Mouse (Mus musculus) mature B cell (primary cell): ENCODE measurements around the gene Nras.

ENCODE experiments used
- in situ Hi-C: fragments of 300-500 bp; cut with MboI; formaldehyde crosslinking; loops from 2 replicates; pipeline ENCODE4 v1.14.3; 2019

Gene Nras

GRCm38 (mm10) chr3:103058207-103059157 lies at the start of gene Nras:
Gene Nras (plus strand): TSS chr3:103058285.
- in situ Hi-C loops = no loop called here

- in situ Hi-C loops = no loop called here
Measured at GRCm38 (mm10) chr3:103017350-103017749, 40.7 kb upstream of the Nras start.

DNA sequence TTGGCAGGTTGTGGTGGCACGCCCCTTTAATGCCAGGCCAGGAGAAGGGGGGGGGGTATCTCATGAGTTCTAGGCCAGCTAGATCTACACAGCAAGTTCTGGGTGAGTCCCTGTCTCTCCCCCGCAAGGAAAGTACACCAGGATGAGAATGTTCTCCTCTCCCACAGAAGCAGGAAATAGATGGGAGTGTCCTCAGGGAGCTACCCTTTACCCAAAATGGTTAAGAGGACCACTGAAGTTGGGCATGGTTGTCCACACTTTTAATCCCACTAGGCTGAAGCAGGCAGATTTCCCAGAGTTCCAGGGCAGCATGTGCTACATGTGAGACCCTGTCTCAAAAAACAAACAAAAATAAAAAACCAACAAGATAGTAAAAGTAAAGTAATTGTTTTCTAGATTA lies 38.6 kb upstream of the Nras start:
- in situ Hi-C loops = no loop called here

GRCm38 (mm10) chr3:103020249-103020942 lies 37.7 kb upstream of the Nras start, which contains the start of gene Csde1:
Gene Csde1 (plus strand): TSS chr3:103020426.
- in situ Hi-C loops = no loop called here

DNA sequence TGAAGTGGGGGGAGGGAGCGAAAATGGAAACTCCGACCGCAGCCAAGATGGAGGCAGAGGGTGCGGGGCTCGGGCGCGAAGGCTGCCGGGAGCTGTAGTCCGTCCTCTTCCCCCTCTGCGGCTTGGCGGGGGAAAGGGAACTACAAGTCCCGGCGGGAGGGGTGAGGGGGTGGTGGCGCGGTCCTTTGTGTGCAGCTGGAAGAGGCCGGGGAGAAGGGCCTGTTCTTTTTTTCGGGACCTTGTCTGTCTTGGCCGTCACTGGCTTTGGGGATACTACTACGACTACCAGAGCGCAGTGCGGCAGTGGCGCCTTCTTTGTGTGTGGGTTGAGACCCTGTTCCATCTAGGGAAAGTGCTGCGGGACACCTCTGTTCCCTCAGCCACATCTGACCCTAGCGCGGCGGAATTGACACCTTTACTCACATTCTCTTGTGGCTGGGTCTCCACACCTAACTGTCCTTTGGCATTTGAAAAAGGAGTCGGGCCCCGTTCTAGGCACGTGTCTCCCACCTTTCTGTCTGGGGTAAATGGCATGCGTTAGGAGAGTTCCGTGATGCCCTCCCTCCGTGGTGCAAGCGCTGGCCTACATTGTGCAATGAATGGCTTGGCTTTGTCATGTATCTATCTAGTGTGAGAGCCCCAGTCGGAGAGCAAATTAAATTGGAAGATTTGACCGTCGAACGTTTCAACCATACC lies 37.0 kb upstream of the Nras start:
- in situ Hi-C loops = no loop called here

GRCm38 (mm10) chr3:103026174-103026573 lies 31.9 kb upstream of the Nras start:
- in situ Hi-C loops = no loop called here

- in situ Hi-C loops = no loop called here
Measured at GRCm38 (mm10) chr3:103040285-103040684, 17.8 kb upstream of the Nras start.

- in situ Hi-C loops = no loop called here
Measured at GRCm38 (mm10) chr3:103040861-103041379, 17.2 kb upstream of the Nras start.

DNA sequence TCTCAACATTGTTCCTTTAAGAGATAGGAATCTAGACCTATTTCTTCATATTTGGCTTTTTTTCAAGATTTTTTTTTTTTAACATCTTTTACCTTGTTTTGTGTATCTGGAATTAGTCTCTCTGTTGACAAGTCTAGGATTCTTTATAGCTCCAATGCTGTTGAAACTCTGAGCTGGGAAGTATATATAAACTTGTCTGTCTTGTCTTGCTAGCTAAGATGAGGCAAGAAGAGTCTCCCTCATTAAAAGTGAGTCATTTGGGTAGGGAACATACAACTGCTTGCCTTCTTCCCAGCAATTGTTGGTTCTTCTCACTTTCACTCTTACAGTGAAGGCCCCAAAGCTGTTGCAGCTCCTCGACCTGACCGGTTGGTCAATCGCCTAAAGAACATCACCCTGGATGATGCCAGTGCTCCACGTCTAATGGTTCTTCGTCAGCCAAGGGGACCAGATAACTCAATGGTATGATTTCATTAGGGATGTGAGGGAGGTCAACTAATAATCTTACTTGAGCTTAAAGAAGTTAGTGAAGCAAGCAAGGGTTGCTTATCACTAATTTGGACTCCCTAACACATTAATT lies 2.0 kb upstream of the Nras start:
- in situ Hi-C loops = no loop called here

- in situ Hi-C loops = no loop called here
Measured at GRCm38 (mm10) chr3:103057752-103058151, 333 bp upstream of the Nras start.

GRCm38 (mm10) chr3:103066927-103067326 lies 8.8 kb downstream of the Nras start:
- in situ Hi-C loops = no loop called here

DNA sequence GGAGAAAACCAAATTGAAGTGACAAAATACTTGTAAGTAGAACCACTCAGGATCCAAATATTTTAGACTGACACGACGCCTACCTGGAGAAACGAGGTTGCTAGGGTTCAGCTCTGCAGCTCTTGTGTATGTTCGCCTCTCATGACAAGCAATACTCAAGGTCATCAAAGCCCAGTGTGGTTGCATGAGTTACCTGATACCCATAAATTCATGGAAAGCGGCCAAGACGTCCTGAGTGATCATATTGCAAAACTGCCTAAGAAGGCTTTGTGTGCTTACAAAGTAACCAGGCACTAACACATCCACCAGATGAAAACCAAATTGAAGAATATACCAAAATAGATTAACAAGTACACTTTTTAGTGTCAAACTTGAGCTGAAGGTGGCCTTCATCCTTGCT lies 10.9 kb downstream of the Nras start:
- in situ Hi-C loops = no loop called here

GRCm38 (mm10) chr3:103073771-103074170 lies 15.7 kb downstream of the Nras start, which contains the start of gene Ampd1:
Gene Ampd1 (plus strand): TSS chr3:103074014.
- in situ Hi-C loops = no loop called here

DNA sequence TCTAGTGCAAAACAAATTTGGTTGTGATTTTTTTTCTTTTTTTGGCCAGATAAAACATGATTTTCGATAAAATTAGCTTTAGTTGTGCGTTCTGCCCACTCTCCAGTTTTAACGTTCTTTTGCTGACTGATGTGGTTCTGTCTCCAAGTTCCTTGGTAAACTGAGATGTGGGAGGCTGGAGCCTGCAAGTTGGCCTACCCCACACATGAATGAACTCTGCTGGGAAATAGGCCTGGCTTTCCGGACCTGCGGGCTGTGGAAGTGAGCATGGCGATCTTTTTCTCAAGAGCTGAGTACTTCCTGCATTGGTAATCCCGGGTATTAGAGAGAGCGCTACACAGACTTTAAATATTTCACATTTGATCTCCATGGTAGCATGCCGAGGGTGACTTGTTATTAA lies 17.8 kb downstream of the Nras start:
- in situ Hi-C loops = no loop called here

DNA sequence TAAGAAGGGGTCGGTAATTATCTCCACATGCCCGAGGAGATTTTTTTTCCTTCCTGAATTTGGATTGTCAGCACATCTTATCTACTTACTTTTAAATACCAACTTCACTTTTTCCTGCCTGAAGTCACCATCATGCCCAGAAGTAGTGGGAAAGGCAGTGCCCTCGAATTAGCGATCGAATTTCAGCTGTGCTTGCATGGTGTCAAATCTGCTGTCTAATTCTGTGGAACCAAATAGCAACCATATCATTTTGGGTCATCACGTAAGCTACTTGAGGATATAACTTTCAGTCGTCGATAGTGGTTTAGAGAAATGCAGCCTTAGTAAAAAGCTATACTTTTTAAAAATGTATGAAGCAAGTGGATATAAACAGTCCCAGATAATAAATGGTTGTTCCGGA lies 18.4 kb downstream of the Nras start:
- in situ Hi-C loops = no loop called here

GRCm38 (mm10) chr3:103079301-103079700 lies 21.2 kb downstream of the Nras start:
- in situ Hi-C loops = no loop called here

- in situ Hi-C loops = no loop called here
Measured at GRCm38 (mm10) chr3:103081051-103081450, 23.0 kb downstream of the Nras start.

DNA sequence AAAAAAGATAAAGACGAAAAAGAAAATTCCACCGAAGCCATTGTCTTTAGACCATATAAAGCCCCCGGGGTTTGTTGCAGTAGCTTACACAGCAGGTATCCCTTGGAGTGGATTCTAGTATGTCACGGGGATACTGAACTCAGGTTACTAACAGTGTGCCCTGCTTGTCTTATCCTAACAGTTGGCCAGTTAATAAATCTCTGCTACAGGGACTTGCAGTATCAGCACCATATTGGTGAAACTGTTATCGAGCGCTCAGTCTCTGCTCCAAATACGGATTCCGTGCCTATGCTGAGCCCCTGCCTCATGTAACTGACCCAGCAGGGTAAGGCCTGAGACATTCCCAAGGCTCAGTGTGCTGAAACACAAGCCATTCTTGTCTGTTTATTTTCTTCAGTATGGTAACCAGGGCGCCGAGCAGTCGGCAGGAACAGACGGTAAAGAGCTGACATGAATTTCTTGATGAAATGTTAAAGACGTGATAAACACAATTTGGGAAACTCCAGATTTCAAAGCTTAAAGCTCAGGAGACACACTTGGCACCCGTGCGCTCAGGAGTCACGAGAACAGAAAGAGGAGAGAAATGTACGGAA lies 23.9 kb downstream of the Nras start:
- in situ Hi-C loops = no loop called here

DNA sequence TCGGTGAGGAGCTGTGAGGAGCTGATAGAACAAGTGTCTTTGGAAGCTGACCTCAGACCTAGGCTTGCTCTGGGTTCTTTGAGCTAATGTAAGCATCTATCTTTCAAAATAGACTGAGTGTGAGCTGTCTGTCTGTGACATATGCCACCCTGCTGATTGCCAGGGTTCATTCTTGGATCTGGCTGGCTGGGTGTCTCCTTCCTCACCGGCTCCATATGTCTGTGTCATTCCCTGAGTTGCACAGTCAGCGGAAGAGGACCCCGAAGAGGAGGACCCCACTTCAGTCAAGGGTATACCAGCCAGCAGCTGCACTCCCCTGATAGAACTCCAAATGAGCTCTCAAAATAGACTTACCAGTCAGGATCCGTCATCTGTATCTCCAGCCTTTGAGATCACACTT lies 24.7 kb downstream of the Nras start:
- in situ Hi-C loops = no loop called here

DNA sequence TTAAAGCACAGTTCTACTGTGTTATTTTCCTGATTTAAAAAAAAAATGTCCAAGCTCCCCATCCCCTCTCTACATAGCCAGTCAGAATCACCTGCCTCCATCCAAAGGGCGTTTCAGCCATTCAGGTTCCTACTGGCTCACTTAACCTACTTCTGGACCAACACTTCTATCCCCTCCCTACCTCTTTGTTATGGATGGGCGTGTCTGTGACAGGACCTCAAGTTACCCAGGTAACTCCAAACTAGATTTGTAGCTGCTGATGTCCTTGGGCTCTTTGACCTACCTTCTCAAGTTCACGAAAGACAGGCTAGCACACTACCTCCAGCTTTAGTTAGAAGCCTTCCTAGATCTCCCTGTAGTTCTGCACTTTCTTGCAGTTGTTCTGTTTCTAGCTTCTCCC lies 27.9 kb downstream of the Nras start:
- in situ Hi-C loops = no loop called here

DNA sequence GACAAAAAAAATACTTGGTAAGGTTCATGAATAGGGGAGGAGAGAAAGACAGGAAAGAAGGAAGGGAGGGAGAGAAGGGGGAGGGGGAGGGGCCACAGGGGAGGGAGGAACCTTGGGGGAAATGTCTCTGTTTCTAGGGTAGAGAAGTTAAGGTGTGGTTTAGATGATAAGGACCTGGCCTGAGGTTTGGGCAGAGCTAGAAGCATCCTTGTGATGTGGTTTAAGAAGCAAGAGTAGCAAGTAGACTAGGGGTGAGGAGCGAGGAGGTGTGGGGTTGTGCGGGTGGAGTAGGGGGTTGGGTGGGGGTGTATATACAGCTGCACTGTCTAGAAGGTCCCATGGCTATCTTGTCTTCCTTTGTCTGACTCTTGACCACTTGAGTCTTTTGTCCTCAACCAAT lies 33.7 kb downstream of the Nras start:
- in situ Hi-C loops = no loop called here
